Mouse (Mus musculus): Measurements from ENCODE around the gene 1110008L16Rik.
"Not testable (repeated sequence)": the region's sequence is repeated elsewhere in the genome, so short reads cannot be mapped to it uniquely, and the experiment has no call there.

1110008L16Rik gene

GRCm38 (mm10) chr12:55299336-55299735 lies at the start of gene 1110008L16Rik:
TSS of gene 1110008L16Rik (plus strand) at chr12:55299577.
- no peak for DNase-seq

- not testable (repeated sequence) for DNase-seq
These were observed 37.4 kb upstream of the 1110008L16Rik start for GRCm38 (mm10) chr12:55261950-55262349.

GRCm38 (mm10) chr12:55263385-55263784 lies 36.0 kb upstream of the 1110008L16Rik start:
- DNase-seq = not testable (repeated sequence)

- DNase-seq = peak in 1 of 2 experiments; percentile 2
These were observed 27.1 kb upstream of the 1110008L16Rik start for GRCm38 (mm10) chr12:55272243-55272642.

GRCm38 (mm10) chr12:55277583-55277982 lies 21.8 kb upstream of the 1110008L16Rik start:
- DNase-seq = not testable (repeated sequence)

GRCm38 (mm10) chr12:55298112-55298511 lies 1.3 kb upstream of the 1110008L16Rik start:
- DNase-seq = no peak

- DNase-seq = no peak
These were observed 1.5 kb downstream of the 1110008L16Rik start for GRCm38 (mm10) chr12:55300820-55301351.

- peak in 1 of 2 experiments; percentile 21 for DNase-seq
These were observed 2.3 kb downstream of the 1110008L16Rik start for GRCm38 (mm10) chr12:55301472-55302300.

GRCm38 (mm10) chr12:55302485-55303441 lies 3.4 kb downstream of the 1110008L16Rik start, which contains the start of gene Ppp2r3c:
TSS of gene Ppp2r3c (minus strand) at chr12:55302998.
- DNase-seq = peak; percentile 92 to 95

GRCm38 (mm10) chr12:55306371-55306770 lies 7.0 kb downstream of the 1110008L16Rik start:
- no peak for DNase-seq

GRCm38 (mm10) chr12:55307566-55307965 lies 8.2 kb downstream of the 1110008L16Rik start:
- no peak for DNase-seq

- DNase-seq = no peak
These were observed 9.4 kb downstream of the 1110008L16Rik start for GRCm38 (mm10) chr12:55308731-55309130.

GRCm38 (mm10) chr12:55309501-55309900 lies 10.1 kb downstream of the 1110008L16Rik start:
- no peak for DNase-seq

- no peak for DNase-seq
These were observed 12.5 kb downstream of the 1110008L16Rik start for GRCm38 (mm10) chr12:55311841-55312240.

GRCm38 (mm10) chr12:55313901-55314300 lies 14.5 kb downstream of the 1110008L16Rik start:
- DNase-seq = no peak

- peak; percentile 76 to 82 for DNase-seq
These were observed 15.8 kb downstream of the 1110008L16Rik start for GRCm38 (mm10) chr12:55315192-55315591.

GRCm38 (mm10) chr12:55321642-55322291 lies 22.4 kb downstream of the 1110008L16Rik start:
- DNase-seq = peak in 1 of 2 experiments; percentile 35

- no peak for DNase-seq
These were observed 26.3 kb downstream of the 1110008L16Rik start for GRCm38 (mm10) chr12:55325702-55326101.

- DNase-seq = no peak
These were observed 29.4 kb downstream of the 1110008L16Rik start for GRCm38 (mm10) chr12:55328784-55329183.

GRCm38 (mm10) chr12:55329351-55329750 lies 30.0 kb downstream of the 1110008L16Rik start:
- DNase-seq = no peak

- no peak for DNase-seq
These were observed 34.3 kb downstream of the 1110008L16Rik start for GRCm38 (mm10) chr12:55333662-55334061.

GRCm38 (mm10) chr12:55338490-55338889 lies 39.1 kb downstream of the 1110008L16Rik start:
- DNase-seq = not testable (repeated sequence)

All from kidney, postnatal 4 days (tissue).